Mouse (Mus musculus): Measurements from ENCODE around the gene Pmm1.

- TF ChIP-seq TAL1 (IDR thresholded peaks at IDR 0.05; ENCODE audit: low read length) (no peak), GATA1 (IDR thresholded peaks at IDR 0.05; ENCODE audit: low read length) (no peak)
Observed at GRCm38 (mm10) chr15:81917201-81917600, 43.5 kb downstream of the Pmm1 start.
